Mouse (Mus musculus): ENCODE measurements at regions not wholly inside any gene's neighbourhood (a gene's known extent, or its start where the extent isn't known, plus 50 kb on each side); places are given as distances from the start of the nearest gene placed in this dataset.

GRCm38 (mm10) chr13:111941946-111942345, 133.2 kb upstream of the Map3k1 start:
- TF ChIP-seq CTCF (IDR thresholded peaks at IDR 0.05; ENCODE audit: control insufficient read depth, insufficient read depth, insufficient replicate concordance, low read depth, low read length) (no peak), POLR2A (IDR thresholded peaks at IDR 0.05; ENCODE audit: control insufficient read depth, low read depth, low read length) (no peak)
